Mouse (Mus musculus) embryonic fibroblast, embryonic 13.5 days (primary cell): Measurements from ENCODE around the gene Ost4.

Experiments
- CTCF ChIP-seq: IDR thresholded peaks from 2 replicates; pipeline ENCODE4 v1.5.1; 2011; ENCODE audit warnings: mild to moderate bottlenecking, control low read depth, low read length, moderate library complexity, borderline replicate concordance; ENCODE audit not compliant: insufficient read depth
- POLR2A ChIP-seq: IDR thresholded peaks from 2 replicates; pipeline ENCODE4 v1.6.1; 2011; ENCODE audit warnings: low read depth, mild to moderate bottlenecking, control low read depth, low read length, moderate library complexity

DNA sequence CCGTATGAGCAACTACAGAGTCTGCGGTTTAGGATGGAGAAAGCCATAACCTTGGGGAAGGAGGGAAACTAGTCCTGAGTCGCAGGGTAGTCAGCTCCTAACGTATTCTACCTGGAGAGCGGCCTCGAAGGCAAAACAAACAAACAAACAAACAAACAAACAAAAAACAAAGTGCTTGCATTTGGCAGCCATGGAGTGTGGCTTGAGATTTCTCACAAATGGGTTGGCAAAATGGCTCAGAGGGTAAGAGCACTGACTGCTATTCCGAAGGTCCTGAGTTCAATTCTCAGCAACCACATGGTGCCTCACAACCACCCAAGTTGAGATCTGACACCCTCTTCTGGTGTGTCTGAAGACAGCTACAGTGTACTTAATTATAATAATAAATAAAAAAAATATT lies 2.3 kb upstream of the Ost4 start:
- TF ChIP-seq POLR2A (no peak), CTCF (no peak)
